Mouse (Mus musculus) testis, postnatal 14 days (tissue): ENCODE measurements around the gene Tmprss11a.

Source experiments
- DNase-seq: peaks from one replicate; pipeline ENCODE4 v3.0.0; 2021; ENCODE audit warnings: low spot score

Gene Tmprss11a

DNA sequence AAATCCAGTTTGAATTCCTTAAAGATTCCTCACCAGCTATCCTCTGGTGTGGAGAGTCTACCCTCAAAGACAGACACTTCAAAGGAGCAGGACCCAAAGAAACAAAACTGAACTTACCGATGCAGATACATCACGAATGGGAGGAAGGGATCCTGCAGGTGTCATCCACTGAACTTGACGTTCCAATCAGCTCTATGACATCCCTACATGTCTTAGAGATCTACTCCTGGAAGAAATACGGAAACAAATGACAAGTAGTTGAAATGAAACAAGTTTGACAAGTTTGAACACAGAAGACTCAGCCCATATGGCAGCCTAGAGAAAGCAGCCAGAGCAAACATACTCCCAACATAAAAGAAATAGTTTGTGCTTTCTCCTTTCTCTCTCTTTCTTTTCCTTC is at the start of gene Tmprss11a:
Tmprss11a (minus strand) TSS at position 101 of the 400 bp plus-strand sequence.
- no peak for DNase-seq

DNA sequence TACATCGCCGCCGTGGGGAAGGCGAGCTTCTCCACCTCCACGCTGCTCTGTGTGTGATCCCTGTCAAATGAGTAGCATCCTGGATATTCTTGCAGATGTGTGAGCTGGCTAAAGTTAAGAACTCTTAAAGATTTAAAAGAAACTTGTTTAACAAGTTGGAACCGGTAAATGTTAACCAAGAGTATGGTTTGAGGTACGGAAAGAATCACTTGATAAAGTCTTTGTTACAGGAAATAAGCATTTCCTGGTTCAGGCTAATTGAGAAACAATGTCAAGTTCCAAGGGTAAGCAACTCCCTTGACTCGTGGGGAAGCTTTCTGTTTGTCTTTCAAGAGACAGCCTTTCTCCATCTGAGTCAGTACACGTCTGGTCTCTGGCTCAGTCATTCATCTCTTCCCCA is 49.7 kb upstream of the Tmprss11a start, which contains the start of gene Tmprss11g:
Tmprss11g (minus strand) TSS at position 101 of the 400 bp plus-strand sequence.
- no peak for DNase-seq

DNA sequence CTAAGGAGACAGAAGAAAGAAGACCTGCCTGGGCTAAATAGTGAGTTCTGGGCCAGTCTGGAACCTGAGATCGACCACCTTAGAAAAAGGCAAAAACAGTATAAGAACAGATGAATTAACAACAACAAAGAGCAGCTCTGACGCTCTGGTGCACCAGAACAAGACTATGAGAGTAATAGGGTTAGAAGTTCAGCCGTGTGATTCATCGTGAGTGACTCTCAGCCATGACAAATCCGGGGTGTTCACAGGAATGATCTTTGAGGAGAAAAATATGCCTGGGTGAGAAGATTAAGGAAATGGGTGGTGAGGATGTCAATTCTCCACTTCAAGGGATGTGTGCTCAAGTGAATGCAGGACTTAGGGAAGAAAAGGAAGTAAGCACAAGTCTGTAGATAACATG is 42.7 kb upstream of the Tmprss11a start:
- DNase-seq: no peak

DNA sequence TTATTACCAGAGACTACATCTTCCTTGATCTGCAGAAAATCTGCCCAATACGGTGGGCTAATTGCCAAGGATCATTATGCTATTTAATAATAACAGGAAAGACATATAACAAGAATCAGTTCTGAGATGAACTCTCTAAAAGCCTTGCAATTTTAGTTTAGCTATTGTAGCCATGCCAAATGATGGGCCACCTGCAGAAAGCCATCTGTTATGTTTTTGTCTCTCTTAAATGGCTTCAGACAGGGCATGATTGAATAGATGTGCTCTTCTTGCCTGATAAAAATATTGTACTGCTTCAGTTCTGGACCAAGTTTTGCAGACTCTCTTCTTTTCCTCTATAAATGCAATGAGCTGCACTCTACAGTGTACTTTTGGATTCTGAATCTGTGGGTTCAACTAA is 24.7 kb upstream of the Tmprss11a start:
- no peak for DNase-seq

DNA sequence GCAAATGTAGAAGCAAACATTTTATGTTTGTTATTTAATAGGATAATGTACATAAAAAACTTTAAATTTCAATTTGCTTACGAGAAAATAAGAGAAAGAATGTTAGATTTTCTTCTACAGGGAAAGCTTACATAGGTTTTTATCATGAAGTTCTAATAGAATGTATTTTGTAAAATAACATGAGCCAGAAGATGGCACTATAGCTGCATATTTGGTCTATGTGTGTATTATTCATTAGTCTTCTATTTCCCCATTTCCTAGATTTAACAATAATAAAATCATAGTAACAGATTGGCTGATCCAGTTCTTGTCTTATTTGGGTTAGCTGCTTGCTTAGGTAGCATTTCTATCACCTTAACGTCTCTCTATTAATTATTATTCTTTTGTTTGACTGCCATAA is 13.8 kb upstream of the Tmprss11a start:
- no peak for DNase-seq

- DNase-seq: no peak
Measured at GRCm38 (mm10) chr5:86482031-86482430, 13.2 kb upstream of the Tmprss11a start.

DNA sequence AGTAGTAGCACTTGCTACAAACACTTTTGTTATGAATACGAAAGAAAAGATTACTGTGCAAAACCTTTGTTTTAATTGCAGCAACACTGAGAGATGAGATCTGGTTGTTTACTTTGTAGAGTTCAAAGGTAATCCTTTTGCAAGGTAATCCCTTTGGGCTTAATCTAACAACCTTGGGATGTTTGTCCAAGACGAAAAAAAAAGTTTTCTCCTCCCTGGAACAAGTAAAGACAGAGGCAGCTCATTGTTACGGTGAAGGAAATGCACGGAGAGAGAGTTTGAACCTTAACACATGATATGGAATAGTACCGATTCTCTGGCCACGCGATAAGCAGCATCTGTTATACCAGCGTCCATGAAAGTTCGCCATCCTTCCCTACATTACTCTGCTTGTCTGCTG is 5.1 kb upstream of the Tmprss11a start:
- no peak for DNase-seq

DNA sequence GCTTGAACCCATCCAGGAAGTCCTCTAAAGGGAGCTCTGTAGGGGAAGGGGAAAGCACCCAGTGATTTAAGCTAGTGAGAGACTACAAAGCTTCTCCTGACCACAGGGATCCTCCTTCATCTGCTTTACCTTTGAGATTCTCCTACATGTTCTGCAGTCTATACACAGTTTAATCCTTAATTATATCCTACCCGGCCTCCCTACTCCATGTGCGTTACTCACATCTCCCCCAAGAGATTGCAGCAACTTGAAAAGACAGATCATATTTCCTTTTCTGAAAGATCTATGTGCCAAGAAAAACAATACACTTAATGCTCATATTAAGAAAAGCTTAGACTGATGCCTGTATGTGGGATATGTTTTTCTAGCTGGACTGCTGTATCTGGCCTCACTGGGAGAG is 29.5 kb downstream of the Tmprss11a start:
- DNase-seq: no peak

- no peak for DNase-seq
Measured at GRCm38 (mm10) chr5:86438548-86438947, 30.2 kb downstream of the Tmprss11a start.

DNA sequence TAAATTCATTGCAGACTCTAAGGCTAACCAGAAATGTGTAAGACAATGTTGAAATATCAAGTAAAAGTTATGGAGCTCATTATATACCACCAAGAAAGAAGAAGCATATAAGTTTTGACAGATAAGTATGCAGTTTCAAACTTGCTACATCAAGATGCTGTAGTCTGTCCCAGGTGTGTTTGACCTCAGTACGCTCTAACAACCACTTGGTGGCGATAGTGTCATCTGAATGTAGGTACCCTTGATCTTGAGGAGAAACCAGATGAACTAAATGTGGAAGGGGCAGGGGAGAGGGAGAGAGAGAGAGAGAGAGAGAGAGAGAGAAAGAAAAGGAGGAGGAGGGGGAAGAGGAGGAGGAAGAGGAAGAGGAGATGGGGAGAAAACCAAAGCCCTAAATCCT is 36.1 kb downstream of the Tmprss11a start:
- no peak for DNase-seq

- DNase-seq: no peak
Measured at GRCm38 (mm10) chr5:86431096-86431495, 37.7 kb downstream of the Tmprss11a start.

DNA sequence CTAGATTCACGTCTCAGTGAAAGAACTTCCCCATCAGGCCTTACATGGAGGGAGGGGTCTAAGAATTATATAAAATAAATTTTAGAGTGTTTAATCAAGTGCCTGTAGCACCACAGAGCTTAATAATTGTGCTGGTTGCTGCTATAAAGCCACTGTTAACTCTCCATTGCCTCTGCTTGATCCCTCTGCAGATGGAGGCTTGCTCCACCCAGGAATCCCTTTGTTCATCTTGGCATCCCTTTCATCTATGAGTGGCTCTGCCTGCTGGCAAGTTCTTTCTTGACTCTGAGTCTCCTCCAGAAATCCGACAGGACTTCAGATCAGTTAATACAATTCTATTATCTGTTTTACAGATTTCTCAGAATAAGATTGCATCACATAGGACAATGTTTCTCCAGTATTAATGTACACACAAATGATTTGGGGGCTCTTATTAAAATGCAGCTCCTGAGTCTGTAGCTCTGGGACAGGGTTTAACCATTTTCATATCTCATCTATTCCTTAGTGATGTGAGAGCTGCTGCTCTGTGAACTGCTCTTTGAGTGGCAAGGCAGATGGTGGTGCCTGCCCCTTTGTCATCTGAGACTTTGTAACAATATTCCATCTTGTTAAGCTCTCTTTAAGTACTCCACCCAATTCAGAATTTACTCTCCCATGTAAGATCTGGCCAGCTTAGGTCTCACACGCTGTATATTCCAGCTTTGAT is 47.3 kb downstream of the Tmprss11a start:
- no peak for DNase-seq

- no peak for DNase-seq
Measured at GRCm38 (mm10) chr5:86419494-86419893, 49.3 kb downstream of the Tmprss11a start.

GRCm38 (mm10) chr5:86414280-86414679 is 54.5 kb downstream of the Tmprss11a start:
- no peak for DNase-seq

DNA sequence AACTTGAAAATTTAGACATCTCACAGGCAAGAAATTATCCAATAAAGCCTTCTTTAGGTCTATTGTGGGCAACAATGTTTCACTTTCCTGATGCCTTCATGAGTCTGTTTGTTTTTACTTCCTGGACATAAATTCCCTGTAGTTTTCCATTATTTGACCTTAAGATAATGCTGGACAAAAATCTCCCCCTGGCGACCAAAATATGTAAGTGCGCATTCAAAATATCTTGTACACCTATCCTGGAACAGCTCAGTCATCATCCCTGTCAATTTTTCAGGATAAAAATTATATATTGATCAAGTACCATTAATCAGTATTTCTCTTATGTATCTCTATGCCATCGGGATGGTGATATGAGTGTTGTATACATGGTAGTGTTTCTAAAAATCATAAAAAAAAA is 58.0 kb downstream of the Tmprss11a start:
- no peak for DNase-seq

- DNase-seq: no peak
Measured at GRCm38 (mm10) chr5:86407941-86408340, 60.8 kb downstream of the Tmprss11a start.

- DNase-seq: no peak
Measured at GRCm38 (mm10) chr5:86407191-86407590, 61.6 kb downstream of the Tmprss11a start.

DNA sequence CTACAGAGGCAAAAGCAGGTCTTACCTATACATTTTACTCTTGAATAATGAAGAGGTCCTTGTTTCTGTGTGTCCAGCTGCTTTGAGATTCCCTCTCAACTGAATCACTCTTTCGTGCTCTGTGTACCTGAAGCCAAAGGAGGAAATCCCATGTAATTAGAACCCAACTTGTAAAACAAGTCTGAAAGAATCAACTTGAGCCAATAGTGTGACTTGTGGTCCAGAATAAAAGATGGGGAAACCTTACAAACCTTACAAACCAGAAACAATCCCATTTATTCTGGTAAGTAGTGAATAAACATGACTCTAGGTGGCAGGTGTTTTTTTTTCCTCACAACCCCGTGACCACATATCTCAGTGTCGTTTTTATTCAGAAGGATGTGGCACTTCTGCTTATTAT is 95.5 kb downstream of the Tmprss11a start, which contains the start of gene Tmprss11d:
Tmprss11d (minus strand) TSS at position 101 of the 400 bp plus-strand sequence.
- DNase-seq: no peak
